Mouse (Mus musculus): ENCODE measurements around the gene Ttll10.

GRCm38 (mm10) chr4:156054606-156055005 lies 4.6 kb downstream of the Ttll10 start:
- no peak for TF ChIP-seq CTCF (IDR thresholded peaks at IDR 0.05; ENCODE audit: insufficient read depth, low read length)
- no peak for TF ChIP-seq POLR2A (IDR thresholded peaks at IDR 0.05; ENCODE audit: borderline replicate concordance, extremely low read depth, low read depth, low read length)

Data from lung, adult 2 months (tissue).